Mouse (Mus musculus) cerebellum, postnatal 4 days (tissue): ENCODE results near the gene Akap5.

Experiments used
- DNase-seq, 2 experiments: peaks; one replicate each; pipeline ENCODE4 v3.0.0; 2022; ENCODE audit warnings: low spot score in 2 of 2, mixed read lengths in 1 of 2

Gene Akap5

DNA sequence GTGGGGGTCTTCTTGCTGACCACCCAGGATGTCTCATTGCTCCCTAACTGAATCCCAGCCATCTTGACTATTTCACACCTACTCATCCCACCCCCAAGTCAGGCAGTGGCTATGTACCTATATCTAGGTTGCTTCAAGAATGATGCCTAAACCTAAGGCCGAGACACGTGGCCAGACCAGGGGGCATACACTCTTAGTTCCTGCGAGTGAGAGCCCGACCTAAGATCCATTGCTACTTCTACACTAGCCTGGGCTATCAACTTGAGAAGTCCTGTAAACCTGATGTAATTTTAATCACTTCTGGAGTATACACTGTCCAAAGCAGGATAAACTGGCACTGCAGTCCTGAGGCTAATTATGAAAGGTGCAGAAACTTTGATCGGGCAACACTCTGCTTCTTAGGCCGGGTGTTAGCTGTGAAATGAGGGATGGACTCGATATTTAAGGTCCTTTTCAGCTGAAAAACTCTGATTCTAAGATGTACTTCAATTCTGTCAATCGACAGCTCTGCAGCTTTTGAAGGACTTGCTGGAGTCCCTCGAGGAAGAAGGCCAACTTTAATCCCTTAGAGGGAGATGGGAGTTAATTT lies 43.6 kb downstream of the Akap5 start:
- DNase-seq, result no peak

DNA sequence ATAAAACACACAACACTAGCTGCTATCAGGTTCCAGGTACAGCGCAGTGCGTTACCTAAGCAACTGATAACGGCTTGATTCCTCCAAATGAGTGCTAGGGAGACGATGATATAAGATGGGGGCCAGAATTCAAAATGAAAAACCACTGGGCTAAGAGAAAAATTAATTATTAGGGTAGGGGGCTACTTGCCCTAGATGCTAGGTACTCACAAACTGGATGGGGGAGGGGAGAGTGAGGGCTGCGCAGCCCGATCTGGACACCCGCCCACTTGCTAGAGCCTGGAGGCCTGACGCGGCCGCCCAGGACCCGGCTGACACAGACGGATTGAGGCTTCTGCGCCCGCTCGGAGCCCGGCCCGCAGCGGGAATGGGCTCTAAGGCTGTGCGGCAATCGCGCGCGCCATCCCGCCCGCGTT lies 44.1 kb downstream of the Akap5 start:
- DNase-seq, result peak; percentile 36 to 72

DNA sequence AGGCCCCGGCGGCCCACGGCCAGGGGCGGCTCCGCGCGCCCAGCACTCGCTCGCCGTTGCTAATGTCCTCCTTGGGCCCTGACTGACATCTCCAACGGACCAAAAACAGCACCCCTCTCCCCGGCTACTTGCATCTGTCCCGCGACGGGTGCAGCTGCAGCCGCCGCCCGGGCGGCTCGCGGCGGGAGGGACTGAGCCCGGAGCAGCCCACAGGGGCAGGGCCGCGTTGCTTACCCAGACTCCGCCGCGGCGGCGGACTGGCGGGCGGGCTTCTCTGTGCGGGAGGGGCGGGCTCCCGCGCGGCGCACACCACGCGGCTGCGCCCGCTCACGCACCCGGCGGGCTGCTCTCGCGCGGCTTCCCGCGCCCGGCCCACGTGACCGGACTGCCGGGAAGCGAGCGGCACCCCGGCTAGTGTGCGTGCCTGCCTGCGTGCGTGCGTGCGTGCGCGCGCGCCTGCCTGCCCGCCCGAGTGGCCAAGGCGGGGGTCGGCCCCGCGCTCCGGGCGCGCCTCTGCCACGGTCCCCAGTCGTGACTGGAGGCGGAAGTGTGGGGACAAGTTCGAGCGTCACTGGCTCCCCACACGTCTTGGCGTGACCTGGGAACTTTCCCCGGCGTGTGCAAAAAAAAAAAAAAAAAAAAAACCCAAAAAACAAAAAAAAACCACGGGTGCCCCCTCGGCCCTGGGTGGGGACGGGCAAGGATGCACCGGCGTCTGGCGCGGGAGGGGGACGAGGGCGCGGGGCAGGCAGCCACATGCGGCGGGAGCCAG lies 44.7 kb downstream of the Akap5 start, which contains the start of gene Zbtb25:
Zbtb25 (minus strand) TSS at position 397 of the 772 bp plus-strand sequence.
- peak; percentile 70 to 88 for DNase-seq

- DNase-seq, result peak; percentile 54 to 78
Measured at GRCm38 (mm10) chr12:76369978-76370830, 45.5 kb downstream of the Akap5 start, which contains the start of gene Zbtb1. TSS of gene Zbtb1 (plus strand) at chr12:76370266.

DNA sequence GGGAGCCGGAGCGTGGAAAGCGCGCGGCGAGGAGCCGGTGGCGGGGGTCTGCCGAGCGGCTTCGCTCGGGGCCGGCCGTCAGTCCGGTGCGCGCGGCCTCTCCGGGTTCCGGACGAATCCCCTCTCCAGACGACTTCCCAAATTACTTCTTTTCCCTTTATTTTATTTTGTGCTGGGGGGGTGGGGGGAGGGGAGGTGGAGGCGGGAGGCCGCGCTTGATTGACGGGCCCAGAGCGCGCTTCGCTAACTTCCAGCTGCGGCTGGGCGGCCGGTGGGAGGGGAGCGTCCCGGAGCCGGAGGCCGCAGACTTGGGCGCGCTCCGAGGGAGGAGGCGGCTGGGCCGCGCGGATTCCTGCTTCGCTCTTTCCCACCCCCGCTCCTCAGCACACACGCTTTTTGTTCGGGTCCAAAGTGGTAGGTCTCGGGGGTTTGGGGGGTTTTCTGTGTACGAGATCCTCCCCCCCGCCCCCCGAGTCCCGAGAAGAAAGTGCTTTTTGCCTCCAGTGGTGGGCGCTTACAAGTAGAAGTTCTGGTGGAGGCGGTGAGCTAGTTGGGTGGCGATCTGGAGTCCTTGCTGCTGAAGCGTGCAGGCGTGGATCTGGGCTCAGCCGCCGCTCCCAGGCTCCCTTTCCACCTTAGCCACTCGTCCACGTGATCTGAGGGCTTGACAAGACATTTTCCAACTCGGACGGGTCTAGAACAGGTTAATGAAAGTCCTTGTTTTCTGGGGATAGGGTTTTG lies 46.3 kb downstream of the Akap5 start:
- DNase-seq, result peak; percentile 48 to 62

DNA sequence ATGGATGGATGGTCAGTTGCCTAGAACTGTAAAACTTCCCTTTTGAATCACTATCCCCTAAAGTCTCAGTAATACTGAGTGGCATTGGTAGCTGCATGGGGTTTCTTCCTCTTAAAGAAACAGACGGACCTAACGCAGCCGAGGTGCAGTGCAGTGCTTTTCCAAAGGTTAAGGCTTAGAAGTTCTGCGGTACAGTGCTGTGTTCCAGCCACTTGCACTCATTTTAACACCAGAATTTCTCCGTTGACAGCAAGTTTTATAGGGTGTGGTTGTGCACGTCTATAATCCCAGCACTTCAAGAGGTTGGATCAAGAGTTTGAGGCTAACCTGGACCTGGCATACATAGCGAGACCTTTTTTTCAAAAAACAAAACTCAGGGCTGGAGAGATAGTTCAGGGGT lies 47.4 kb downstream of the Akap5 start:
- no peak for DNase-seq

GRCm38 (mm10) chr12:76372881-76373818 lies 48.5 kb downstream of the Akap5 start:
- no peak for DNase-seq

GRCm38 (mm10) chr12:76373991-76374390 lies 49.3 kb downstream of the Akap5 start:
- no peak for DNase-seq

DNA sequence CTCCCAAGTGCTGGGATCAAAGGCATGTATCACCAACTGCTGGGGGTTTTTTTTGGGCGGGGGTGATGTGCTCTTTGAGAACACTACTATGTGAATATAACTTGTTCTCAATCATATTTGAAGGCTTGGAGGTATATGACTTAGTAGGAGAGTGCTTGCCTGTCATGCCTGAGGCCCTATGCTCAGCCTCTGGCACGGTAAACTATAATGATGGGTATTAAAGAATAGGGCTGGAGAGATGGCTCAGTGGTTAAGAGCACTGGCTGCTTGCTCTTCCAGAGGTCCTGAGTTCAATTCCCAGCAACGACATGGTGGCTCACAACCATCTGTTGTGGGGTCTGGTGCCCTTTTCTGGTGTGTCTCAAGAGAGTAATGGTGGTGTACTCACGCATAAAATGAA lies 50.2 kb downstream of the Akap5 start:
- DNase-seq, result no peak

DNA sequence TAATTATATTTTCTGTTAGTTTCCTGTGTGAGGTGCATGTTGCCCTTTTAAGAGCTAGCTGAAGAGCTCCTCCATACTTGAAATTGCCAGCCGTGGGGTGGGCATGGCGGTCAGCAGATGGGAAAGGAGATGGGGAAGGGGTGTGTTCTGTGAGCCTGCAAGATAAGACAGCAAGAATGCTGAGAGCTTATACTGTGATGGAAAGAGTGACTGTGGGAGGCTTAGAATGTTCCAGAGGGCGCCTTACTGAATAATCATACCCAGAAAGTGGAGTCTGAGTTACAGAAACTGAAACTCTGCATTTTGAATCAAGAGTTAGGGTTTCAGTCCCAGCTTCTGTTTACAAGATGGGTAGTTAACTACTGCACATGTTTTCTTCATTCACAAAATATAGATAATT lies 50.8 kb downstream of the Akap5 start:
- DNase-seq, result no peak

- no peak for DNase-seq
Measured at GRCm38 (mm10) chr12:76376649-76377048, 52.0 kb downstream of the Akap5 start.

DNA sequence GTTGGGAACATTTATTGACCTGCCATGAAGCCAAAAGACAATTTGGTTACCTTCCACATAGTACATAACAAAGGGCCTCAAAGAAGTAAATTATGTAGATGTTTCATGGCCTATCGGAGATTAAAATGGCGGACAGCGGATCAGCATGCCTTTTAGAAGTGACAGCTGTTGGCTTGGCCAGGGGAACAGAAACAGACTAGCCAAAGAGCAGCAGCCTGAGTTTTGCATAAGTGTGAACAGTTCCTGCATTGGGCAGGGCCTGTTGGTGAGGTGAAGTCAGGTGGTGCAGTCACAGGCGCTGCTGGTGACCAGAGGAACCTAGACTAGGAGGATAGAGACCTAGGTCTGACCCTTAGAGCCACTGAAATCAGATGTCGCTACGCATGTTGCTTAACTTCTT lies 52.4 kb downstream of the Akap5 start:
- DNase-seq, result no peak

GRCm38 (mm10) chr12:76377726-76378125 lies 53.0 kb downstream of the Akap5 start:
- no peak for DNase-seq

- DNase-seq, result no peak
Measured at GRCm38 (mm10) chr12:76378556-76378955, 53.9 kb downstream of the Akap5 start.

DNA sequence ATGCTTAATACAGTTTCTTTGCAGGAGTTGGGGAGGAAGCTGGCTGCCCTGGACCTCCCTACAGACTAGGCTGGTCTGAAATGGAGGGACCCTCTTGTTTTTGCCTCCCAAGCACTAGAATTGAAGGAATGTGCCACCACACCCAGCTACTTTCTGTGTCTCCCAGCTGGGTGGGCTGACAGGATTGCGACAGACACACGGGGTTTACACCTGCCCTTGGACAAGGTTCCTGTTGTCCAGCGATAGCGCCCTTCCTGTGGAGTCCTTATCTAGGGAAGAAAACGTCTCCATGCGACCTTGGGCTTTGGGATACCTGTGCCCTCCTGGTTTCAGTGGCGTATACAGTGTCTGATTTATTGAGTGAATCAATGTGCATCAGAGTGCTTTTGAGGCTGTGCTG lies 55.5 kb downstream of the Akap5 start:
- DNase-seq, result no peak
